Mouse (Mus musculus): ENCODE measurements around the gene Adgrl3.
A peak's percentile ranks its signal among the peaks of the same experiment; 100 is the strongest.

Gene Adgrl3

DNA sequence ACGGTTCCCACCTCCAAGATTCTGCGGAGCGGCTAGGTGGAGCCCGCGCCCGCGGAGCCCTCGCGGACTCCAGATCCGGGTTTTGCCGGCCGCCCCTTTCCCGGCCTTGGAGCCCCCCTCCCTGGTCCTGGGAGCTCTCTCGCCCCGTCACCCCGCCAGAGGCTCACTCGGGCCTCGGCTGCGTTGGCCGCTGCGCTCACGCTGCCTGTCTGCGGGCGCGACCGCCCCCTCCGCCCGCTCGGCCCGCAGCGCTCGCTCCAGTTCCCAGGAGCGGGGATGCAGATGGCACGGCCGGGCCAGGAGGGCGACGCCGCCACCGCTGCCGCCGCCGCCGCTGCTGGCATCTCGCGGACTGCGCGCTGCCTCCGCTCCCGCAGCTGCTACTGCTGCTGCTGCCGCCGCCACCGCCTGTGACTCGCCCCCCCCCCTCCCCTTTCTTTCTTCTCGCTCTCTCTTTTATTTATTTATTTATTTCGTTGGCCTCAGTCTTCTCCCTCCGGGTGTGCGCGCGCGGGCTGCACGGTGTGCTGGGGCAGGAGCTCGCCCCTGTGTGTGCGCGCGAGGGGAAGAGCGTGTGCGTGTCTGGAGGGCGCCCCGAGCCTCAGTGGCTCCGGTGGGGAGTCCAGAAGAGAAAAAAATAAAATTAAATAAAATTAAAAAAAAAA is at the start of gene Adgrl3:
Gene Adgrl3, plus strand, starts transcription at position 549 of the 665 bp plus-strand sequence.
- peak; percentile 70 for DNase-seq (ENCODE audit: low spot score)

DNA sequence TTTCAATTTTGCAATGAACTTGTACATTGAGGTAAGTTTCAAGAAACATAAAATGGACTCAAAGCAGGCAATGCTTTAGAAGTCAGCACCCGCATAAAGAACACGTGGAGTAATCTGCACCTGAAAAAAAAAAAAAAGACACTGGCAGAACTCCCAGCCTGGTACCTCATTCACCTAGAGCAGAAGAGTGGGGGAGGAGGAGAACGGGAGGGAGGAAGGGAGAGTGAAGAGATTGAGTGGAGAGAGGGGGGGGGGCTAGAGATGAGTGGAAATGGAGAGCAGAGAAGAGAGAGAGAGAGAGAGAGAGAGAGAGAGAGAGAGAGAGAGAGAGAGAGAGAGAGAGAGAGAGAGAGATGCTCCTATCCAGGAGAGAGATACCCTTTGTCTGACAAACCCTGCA is 772 bp upstream of the Adgrl3 start:
- no peak for DNase-seq (ENCODE audit: low spot score)

DNA sequence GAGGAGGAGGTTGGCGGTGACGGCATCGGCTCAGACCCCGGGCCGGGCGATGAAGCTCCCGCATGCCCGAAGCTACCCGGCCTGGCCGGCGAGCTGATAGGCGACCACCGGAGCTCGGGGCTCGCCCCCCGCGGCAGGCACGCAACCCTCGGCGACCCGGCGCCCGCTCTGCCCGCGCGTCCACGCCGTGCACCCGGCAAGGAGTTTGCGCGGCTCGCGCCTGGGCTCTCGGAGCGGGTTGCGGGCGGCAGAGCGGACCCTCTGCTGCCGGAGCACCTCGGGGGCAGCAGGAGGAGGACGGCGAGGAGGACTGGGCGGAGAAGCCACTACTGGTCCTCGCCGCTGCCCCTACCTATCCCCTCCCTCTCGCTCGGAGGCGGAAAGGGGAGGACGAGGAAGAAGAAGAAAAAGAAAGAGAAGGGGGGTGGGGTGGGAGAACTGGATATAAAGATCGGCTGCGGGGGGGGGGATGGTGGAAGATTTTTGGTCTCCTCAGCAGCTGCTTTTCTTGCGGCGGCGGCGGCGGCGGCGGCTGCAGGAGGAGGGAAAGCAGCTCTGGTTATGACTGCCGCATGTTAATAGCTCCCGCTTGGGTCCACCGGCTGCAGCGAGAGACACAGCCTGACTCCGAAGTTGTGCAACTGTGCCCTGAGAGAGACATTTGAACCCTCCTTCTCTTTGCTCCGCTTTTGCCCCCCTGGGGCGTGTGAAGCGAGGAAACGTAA is 505 bp downstream of the Adgrl3 start:
- peak; percentile 34 for DNase-seq (ENCODE audit: low spot score)

DNA sequence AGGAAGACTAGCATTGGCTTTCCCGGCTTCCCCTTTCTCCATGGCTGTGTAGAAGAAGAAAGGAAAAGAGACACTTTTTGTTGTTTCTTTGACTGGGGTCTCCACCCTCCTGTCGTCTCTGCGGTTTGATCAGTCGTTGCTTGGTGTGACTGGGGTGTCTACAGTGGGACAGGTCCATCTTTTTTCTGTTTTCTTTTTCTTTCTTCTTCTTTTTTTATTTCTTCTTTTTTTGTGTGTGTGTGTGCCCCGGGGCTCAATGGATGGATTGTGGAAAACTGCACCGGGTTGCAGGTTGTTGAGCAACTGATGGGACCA is 1.0 kb downstream of the Adgrl3 start:
- DNase-seq (ENCODE audit: low spot score) = no peak

DNA sequence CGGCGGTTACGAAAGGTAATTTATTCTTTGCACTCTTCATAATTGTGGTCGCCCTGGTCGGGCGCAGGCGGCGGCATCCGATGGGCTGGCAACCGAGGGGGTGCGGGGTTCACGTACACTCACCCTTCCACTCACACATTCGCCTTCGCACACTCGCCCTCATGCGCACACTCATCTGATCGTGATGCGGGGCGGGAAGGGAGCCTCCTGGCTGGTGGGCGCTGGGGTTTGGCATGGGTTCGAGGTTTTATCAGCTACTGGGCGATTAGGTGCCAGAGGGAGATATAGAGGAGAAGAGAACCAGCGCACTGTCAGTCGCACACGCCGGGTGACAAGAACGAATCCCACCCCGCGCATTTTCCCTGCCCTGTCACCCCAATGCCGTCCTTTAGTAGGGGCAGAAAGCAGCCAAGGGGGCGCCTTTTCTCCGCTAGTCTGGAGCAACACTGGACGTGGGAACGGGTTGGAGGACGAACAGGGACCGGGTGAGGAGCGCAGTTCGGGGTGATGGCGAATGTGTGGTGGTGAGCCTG is 1.5 kb downstream of the Adgrl3 start:
- DNase-seq (ENCODE audit: low spot score) = peak; percentile 5

DNA sequence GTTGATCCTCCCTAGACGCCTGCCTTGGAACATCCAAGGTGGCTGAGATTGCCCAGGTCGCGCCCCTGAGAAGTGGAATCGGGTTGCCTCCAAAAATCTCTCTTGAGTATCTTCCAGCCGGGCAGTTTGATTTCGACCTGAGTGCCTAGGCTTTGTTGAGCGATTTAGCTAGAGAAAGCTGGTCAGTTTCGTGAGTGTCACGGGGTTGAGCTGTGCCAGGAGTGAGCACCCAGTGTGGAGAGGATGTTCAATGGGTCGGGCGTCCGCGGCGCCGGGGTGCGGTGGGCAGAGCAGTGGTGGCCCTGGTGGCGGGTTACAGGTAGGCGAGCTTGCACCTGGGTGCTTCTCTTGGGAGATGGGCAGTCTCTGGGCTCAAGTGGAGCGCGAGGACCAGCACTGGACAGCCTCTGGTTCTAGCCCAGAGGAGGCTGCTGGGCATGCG is 1.9 kb downstream of the Adgrl3 start:
- peak; percentile 16 for DNase-seq (ENCODE audit: low spot score)

DNA sequence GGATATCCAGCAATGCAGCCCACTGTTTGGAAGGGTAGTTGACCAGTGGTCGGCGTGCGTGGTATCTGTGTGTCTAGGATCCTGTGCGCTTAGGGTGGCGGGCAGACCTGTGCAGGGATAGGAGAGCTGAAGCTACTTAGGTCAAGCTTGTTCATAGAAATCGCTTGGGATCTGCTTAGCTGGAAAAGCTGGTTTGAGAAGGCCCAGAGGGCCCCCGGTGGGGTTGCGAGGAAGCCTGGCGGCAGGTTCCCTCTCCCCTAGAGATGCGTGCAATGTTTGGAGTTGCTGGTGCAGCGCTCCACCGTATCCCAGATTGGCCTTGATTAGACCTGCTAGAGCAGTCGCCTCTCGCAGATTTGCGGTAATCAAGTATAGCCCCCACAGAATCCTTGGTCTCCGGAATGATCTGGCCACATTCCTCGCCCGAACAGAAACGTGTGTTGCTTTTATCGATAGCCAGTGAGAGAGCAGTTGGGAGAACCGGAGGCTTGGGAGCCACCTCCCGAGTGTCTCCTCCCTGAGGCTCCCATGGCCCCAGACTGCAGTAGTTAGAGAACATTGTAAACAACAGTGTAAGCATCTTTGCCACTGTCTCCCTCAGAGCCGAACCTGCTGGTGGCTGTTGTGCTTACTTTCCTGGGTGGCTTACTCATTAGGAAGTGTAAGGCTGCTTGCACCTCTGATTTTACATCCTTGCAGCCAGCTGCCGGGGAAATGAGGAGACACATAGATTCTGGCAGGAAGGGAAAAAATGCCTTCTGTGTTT is 2.6 kb downstream of the Adgrl3 start:
- DNase-seq (ENCODE audit: low spot score) = peak; percentile 4

DNA sequence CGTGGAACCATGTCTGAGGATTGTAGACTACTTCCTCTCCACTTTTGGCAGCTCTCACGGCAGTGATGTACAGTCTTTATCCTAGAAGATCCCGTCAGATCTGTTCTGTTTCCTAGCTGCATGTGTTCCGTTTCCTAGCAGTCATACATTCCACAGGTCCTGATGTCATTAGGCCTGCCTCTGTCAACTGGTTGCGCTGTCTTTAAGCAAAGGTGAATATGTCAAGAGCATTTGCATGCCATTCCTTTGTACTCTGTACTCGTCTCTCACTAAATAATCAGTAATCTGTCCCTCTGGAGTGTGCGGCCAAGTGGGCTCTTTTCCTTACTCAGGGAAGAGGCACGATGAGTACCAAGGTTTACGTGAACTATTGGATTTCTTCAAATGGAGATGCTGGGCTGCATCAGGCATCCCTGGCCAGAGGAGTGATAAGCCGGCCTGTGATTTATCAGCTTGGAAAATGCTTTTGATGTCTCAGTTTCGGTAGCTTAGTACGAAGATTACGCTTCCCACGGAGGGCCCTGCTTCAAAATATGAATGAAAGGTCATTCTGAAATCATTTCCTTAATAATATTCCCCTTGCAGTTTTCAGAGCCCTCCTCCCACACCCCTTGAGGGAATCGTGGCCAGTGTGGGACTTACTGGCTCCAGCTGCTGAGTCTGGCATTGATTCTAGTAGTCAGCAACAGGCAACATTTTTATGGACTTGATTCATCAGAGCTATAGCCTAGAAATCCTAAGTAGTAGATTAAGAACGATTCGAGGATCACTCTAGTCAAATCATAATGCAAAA is 4.2 kb downstream of the Adgrl3 start:
- no peak for DNase-seq (ENCODE audit: low spot score)

DNA sequence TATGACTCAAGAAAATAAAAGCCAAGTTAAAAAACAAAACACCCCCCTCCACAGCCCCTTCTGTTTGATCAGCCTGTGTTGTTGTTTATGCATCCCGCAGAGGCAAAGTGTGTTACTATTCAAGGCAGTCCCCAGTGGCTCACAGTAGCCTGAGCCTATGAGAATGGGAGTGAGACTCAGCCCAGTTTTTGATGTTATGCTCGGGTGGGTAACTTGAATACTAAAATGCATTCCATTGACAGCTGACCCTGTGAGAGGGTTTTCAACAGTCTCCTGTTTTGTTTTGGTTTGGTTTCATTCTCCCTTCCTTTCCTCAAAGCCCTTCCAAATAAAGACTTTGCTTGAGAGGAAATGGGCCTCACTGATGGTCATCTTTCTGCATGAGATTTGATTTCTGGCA is 8.9 kb downstream of the Adgrl3 start:
- no peak for DNase-seq (ENCODE audit: low spot score)

DNA sequence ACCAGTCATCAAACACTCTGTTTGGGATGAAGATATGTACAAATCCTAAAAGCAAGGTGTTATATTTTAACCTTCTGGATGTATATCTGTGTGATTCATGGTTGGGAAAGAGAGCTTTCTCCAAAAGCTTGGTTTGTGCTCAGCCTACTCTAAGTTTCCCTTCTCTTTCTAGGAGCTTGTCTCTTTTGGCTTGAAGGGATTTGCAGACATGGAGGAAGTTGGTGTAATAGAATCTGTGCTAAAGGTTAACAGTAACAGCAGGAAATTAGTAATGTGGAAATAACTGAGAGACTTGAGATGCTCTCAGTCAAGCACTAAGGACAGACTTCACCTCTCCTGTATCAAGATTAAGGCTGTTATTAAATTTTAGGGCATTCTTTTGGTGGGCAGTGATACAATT is 17.2 kb downstream of the Adgrl3 start:
- DNase-seq (ENCODE audit: low spot score) = no peak

DNA sequence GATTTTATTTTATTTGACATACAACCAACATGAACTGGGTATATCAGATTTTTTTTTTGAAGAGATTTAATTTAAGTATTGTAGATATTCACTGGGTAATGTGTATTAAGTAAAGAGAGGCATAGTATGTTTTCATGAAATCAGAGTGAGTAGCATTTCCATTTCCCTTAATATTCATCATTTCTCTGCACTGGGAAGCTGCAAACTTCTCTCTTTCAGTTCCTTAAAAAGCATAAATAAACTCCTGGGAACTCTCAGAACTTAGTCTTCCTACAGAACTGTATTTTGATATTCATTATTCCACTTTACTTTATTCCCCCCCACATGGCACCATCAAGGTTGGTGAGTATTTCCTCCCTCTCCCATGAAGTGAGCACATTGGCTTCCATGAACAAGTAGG is 23.9 kb downstream of the Adgrl3 start:
- DNase-seq (ENCODE audit: low spot score) = no peak

DNA sequence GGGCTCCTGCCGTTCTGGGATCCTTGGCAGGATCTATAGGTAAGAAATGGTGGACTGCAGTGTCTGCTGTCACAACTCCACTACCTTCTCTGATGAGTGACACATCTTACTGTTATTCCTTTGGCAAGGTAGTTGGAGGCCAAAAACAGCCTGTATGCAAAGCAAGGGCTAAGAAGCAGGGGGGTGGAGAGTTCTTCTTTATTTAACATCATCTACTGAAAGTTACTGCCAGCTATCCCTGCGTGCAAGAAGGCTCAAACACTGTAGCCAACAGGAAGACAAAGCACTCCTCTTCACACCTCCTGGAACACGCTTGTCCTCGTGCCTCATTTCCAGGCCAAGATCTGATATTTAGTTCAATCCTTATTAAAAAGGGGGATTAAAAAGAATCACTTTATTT is 26.2 kb downstream of the Adgrl3 start:
- no peak for DNase-seq (ENCODE audit: low spot score)

DNA sequence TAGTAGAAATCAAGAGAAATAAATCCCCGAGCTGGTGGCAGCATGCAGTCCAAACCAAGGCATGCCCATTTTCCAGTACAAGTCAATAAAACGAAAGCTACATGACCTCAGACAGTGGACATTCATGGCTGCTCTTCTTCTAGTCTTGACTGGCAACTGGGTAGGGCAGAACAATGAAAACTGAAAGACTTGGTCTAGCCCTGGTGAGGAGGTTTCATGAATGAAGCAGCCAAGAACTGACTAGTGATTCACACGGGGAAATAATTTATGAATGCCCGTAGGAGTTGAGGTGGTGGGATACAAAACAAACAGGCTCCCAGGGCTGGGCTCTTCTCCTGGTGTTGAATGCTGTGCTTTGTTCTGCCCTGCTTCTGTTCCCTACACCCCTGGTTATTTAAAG is 34.7 kb downstream of the Adgrl3 start:
- DNase-seq (ENCODE audit: low spot score) = no peak

DNA sequence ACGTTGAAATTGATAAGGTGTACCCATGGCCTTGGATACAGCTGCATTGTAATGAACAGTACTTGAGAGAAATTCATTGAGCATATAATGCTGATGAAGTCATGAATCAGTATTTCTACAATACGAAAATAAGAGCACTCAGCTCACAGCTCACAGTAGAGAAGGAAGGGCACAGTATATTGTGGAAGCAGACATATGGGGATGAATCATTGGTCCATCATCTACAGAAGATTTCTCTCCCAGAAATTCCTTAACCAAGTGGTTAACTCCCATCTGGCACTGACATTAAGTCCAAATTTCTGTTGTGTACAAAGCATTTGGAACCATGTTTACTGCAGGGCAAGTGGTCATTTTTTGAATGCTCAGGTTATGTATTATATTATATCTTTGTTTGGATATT is 35.3 kb downstream of the Adgrl3 start:
- DNase-seq (ENCODE audit: low spot score) = no peak

DNA sequence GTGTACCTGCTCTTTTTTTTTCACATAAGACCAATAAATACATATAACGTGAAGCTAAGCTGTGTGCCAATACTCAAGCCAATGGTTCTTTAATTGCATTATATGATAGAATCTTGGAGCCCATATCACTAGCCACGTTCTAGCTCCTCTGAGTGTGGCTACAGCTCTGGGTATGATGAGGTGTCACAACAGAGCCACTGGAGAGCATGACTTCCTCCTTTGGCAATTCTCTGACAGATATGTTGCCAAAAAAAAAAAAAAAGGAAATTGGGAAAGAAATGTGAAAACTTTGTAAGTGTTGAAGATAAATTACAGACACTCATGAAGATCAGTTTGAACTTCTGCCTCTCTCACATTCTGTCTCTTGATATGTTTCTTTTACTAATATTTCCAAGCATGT is 38.2 kb downstream of the Adgrl3 start:
- DNase-seq (ENCODE audit: low spot score) = no peak

DNA sequence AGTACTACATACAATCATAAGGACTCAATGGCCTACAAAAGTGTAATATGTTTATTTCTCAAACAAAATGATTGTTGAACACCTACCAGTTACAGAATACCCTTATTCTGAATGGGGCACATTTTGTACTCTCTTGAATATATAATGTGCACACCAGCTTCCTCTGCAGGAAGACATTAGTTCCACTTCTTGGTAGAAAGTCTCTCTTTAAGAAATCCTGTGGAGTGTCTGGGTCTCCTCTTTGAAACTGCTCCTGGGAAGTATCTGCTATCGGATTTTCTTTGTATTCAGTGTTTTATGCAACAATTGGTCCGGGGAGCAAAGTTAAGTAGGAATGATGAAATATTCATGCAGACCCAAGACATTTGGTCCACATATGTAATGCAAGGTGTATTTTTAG is 41.0 kb downstream of the Adgrl3 start:
- no peak for DNase-seq (ENCODE audit: low spot score)

DNA sequence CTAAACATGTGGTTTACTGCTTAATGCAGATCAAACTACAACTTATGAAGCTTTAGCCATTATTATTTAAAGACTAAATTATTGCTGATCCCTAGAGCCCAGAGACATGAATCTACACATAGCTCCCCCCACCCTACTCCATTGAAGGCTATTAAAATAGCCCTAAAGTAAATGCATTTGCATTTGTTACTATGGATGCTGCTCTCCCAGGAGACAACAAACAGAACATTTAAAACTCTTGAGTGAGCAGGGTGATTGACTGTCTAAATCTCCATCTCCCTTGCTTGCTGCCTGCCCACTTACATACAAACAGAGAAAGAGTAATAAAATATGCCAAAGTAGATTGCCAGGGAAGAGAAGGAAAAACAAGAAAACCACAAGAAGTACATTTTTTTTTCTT is 41.4 kb downstream of the Adgrl3 start:
- DNase-seq (ENCODE audit: low spot score) = no peak

DNA sequence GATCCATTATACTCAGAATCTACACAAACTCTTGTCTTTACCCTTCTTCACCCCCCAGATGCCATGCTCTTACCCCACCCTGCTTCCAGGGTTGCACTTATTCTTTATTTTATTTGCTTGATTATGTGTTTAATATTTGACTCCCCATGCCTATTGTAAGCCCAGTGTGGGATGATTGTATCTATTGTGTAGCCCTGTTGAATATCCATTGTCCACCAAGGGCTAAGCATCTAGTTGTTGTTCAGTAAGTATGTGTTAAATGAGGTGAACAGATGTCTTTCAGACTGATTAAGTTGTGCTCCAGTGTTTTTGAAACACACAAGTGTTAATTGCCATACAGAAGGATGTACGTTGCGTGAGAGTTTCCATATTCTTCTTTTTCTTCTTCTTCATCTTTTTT is 44.1 kb downstream of the Adgrl3 start:
- no peak for DNase-seq (ENCODE audit: low spot score)

DNA sequence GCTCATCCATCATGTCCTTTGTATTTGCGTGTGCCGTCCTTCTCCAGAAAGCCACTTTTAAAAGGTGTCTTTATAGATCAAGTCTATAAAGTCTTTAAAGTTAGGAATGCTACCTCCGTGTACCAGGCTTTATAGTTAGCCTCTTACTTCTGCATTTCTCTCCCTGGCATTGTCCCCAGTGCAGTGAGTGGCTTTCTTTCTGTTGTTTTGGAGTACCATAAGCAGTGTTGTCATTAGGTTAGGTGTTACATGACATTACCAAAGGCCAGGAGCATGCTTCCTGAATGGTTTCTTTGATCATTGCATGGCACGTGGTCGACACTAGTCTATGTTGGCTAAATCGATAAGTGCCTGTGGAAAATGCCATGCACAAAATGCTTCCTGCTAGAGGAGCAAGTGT is 48.2 kb downstream of the Adgrl3 start:
- no peak for DNase-seq (ENCODE audit: low spot score)

DNA sequence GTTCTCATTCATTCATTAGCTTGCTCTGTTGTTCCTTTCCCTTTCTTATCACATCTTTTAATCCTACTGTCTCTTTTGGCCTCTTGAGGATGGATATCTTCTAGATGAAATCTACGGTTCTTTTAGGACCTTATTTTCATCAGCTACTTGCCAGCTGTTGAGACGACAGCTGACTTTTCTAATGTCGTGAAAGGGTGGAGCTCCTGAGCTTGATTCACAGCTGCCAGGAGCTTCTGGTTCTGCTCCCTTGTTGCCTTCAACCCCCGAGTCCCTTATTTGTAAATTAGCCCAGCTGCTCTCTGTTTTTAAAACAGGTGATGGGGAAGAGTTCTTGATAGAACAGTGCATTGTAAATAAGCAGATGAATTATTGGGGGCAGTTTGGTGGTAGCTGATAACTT is 48.9 kb downstream of the Adgrl3 start:
- no peak for DNase-seq (ENCODE audit: low spot score)

DNA sequence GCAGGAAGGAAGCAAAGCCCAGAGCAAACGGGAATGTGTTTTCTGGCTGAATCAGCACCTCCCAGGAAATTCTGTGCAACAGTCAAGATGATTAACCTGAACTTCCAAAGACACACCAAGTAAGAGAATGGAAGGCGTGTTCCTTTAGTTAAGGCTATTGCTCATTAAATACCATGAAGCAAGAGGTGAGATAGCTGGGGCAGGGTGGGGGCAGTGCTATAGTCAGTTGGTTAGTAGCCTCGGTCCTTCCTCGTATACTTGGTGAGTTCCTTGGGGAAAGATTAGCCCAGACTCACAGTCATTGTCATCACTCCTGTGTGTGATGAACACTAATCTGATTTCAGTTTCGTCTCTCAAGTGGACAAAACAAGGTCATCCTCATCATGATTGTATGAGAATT is 53.0 kb downstream of the Adgrl3 start:
- no peak for DNase-seq (ENCODE audit: low spot score)

DNA sequence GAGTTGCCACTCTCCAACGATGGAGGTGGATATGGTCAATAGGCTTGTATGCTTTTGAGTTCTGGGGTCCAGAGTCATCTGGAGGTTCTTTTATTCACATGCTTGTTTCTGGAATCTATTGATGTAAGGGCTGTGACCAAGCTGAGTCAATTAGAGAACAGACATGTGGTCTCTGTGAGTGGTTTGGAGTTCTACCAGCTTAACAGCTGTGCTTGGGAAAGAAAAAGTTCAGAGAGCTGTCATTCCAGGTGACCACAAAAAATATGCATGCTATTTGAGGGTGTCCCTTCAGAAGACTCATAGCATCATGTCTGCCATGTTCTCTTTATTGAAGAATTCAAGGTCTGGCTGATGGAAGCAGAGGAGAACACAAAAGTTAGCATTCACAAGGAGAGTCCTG is 53.9 kb downstream of the Adgrl3 start:
- no peak for DNase-seq (ENCODE audit: low spot score)
